Mouse (Mus musculus): ENCODE measurements around the gene Kat2b.
"Not testable (repeated sequence)": the region's sequence is repeated elsewhere in the genome, so short reads cannot be mapped to it uniquely, and the experiment has no call there.

Gene Kat2b

DNA sequence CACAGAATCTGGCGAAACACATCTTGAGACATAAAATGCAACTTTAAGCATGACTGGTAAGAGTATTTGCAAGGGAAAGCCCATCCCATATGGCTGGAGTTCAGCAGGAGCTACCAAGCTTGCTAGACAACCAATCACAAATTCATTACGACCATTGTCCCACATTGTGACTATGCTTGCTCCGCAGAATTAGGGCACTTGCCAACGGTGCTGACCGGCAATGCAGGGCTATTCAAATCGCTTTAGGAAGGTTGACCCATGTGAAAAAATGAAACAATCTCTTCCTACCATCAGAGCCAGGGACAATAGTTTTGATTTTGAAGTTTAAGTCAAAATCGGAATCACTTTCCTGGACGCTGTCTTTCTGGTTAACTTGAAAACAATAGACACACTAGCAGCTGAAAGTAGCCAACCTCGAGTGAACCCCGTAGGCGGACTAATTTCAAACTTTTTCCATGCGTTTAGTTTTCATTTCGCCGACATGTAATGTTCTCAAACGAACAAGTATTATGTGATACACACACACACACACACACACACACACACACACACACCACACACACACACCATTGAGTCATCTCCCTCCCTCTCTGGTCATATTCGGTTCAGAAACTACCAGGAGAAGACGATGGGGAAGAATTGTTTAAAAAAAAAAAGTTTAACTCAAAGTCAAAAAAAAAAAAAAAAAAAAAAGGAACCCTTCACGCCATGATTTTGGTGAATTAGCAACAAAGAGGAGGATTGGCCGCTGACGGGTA, at the start of gene Kat2b:
TSS of gene Kat2b (plus strand) at position 701 of the 758 bp plus-strand sequence.
- DNase-seq, result peak; percentile 97

DNA sequence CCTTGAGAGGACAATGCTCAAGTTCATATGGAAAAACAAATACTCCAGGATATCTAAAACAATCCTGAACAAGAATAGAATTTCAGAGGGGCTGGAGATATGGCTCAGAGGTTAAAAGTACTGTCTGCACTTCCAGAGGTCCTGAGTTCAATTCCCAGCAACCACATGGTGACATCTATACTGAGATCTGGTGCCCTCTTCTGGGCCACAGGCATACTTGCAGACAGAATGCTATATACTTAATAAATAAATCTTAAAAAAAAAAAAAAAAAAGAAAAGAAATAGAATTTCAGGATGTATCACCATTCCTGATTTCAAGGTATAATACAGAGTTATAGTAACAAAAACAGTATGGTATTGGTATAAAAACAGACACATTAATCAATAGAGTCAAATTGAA, 47.3 kb upstream of the Kat2b start:
- DNase-seq, result peak; percentile 11

DNA sequence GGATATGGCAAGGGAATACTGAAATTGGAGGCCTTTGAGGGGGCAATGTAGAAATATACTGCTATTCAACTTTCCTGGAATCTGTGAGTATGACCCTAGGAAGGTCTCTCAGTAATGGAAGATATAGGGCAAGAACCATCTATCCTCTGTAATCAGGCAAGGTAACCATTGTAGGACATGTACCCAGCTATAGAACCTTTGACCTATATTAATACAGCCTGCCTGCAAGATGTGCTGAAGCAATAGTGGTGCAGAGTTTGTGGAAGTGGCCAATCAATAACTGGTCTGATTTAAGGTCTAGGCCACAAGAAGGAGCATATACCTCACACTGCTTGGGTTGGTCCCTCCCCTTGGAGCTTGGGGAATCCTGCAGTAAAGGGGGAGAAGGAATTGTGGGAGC, 46.2 kb upstream of the Kat2b start:
- no peak for DNase-seq

DNA sequence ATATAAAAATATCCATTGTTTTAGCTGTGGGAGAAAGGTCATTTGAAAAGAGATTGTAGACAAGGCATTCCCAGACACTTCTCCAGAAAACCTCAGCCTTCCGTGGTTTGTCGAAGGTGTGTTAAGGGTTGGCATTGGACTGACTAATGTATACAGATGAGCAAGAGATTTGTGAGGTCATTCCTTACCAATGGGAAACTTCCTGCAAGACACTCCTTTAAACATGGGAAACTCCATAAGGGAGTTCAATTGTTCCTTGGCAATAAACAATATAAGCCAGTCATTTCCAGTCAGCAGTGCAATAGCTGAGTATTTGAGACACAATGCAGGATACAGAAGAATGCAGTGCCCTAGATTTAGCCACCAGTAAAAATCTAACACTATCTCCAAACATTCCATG, 38.6 kb upstream of the Kat2b start:
- DNase-seq, result no peak

DNA sequence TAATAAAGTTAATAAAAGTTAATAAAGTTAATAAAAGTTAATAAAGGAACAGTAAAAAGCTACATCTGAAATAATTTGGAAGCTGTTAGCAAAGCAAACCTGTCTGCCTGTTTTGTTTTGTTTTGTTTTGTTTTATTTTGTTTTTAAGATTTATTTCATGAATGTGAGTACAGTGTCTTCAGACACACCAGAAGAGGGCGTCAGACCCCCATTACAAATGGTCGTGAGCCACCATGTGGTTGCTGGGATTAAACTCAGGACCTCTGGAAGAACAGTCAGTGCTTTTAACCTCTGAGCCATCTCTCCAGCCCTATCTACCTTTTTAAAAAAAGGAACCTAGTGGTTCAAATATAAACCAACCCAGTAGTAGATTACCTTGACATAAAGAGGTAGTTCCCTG, 35.5 kb upstream of the Kat2b start:
- DNase-seq, result peak; percentile 27

DNA sequence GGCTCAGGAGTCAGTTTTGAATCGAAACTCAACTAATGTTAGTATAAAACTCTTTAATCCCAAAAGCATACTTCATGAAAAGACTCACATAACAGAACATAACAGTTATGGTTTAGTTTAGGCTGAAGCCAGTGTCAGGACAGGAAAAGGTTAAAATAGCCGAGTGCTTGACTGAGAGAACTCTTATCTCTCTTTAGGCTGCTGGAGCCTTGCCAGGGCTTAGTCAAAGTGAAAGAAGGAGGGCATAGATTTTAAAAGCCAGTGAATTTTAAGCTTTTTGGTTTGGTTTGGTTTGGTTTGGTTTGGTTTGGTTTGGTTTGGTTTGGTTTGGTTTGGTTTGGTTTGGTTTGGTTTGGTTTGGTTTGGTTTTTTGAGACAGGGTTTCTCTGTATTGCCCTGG, 34.2 kb upstream of the Kat2b start:
- no peak for DNase-seq

DNA sequence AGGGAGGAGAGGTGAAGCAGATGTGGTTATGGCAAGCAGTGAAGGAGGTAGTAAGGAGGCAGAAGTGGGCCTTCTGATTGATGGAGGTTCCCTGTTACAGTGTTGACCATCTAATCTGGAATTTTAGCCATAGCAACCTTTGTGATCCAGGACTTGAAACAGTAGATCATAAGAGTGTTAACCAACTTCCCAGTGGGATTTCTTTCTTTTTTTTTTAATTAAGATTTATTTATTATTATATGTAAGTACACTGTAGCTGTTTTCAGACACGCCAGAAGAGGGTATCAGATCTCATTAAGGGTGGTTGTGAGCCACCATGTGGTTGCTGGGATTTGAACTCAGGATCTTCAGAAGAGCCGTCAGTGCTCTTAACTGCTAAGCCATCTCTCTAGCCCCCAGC, 27.3 kb upstream of the Kat2b start, which contains the start of gene Pp2d1:
TSS of gene Pp2d1 (minus strand) at position 101 of the 400 bp plus-strand sequence.
- not testable (repeated sequence) for DNase-seq

DNA sequence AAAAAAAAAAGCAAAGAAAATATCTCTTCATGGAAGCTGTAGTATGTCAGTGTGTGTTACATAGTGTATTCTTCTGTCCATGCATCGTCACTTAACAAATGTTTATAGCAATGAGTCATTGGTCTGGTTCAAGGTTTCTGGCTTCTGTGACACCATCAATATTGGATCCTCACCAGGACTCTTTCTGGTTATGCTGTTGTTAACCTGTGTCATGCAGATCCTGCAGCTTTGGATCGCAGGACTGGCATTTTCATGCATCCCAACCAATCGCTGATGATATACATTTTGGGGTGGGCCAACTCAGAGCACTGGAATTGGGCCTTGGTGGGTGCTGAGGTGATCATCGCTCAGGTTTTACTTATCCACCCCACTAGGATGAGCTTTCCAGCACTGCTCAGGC, 24.1 kb upstream of the Kat2b start:
- DNase-seq, result no peak

DNA sequence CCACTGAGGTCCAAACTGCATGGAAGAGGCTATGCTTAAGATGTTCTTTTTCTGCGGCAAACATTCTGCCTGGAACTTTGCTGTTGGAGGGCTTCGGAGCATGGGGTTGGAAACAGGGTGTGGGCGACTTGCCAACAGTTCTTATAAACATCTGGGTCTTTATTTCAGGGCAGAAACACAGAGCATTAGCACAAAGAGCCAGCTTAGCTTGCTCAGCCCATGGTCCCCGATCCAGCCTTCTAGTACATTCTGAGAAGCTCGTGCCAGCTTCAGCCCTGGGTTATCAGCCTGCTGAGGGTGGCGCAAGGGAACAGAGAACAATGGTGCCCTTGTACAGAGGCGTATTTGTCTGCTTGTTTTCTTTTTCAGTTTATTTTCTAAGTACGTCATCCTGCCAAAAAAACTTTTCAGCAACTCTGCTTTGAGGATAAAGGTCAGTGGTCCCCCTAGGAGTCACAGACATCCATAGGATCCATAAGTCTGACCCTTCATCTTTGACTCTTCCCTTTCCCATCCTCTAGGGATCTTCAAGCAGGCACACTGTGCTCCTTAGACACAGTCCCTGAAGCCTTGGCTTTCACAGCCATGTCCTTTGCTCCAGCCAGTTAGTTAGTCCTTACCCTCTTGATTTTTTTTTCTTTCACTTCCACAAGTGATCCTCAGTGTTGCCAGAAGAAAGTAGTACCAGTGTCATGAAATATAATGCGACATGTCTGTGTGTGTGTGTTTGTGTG, 22.9 kb upstream of the Kat2b start:
- DNase-seq, result peak; percentile 97

DNA sequence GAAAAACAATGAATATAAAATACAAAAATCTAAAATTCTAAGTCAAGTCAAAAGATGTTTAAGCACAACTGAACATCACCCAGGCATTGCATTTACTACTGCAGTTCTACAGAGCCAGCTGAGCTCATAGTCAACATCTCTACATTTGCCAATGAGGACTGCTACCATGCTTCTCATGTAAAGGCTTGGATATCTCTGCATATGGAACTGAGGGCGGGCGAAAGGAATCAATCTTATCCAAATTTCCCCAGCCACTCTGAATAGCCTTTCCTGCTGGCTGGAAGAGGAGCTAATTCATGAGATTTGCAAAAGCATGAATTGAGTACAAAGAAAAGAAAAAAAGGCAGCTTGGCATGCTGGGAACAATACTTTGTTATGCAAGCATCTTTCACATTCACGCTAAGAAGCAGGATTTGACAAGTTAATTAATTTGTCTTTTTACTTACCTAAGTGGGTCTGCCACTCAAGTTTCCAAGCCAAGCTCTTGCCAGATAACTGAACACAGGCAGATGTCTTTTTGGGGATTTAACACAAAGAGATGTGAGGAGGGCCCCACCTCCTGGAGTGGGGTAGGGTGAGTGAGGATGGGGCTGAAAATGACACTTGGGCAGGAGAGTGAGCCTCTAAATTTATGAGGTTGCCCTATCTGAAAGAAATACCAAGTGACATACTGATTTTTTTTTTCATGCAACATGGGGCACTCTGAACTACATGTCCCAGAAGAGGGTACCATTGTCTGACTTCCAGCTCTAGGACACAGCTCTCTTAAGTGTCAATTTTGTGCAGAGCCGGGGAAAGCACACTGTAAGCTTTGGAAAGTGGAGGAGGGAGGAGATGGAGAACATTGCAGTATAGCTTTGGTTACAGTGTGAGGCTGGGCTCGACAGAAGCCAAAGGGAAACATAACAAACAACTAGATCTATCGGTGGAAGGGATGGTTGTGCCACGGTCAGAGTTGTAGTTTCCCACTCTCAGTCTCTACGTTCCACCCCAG, 15.1 kb upstream of the Kat2b start:
- DNase-seq, result no peak

DNA sequence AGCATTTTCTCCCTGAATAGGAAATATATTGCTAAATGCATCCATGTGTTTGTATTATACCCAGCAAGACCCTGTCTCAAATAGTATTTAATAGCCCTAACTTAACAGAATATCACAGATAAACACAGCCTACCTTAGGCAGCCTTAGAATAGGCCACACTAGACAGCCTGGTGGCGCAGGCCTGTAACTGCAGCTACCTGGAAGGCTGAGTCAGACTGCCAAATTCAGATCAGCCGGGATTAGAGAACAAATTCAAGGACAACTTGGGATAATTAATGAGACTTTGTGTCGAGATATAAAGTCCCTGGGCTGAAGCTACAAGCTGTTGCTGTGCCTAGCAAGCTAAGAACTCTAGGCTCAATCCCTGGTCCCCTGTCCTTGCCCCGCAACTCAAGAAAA, 12.6 kb upstream of the Kat2b start:
- peak; percentile 37 for DNase-seq

DNA sequence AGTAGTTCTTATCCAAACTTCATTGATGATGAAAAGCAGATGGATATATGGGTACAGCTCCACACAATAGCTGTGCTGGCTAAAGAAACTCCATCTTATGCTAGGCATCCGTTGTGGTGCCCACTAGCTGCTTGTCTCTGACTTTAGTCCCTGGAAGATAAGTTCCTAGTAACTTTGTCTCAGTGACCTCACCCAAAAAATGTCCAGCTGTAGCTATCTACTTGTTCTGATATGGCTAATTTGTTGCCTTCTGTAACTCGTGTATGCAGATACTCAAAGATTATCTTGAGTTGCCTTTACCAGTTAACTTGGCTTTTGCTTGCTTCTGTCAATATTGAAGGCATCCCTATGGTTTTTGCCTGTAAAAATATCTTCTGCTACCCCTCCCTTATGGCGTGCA, 11.8 kb upstream of the Kat2b start:
- peak; percentile 41 for DNase-seq

DNA sequence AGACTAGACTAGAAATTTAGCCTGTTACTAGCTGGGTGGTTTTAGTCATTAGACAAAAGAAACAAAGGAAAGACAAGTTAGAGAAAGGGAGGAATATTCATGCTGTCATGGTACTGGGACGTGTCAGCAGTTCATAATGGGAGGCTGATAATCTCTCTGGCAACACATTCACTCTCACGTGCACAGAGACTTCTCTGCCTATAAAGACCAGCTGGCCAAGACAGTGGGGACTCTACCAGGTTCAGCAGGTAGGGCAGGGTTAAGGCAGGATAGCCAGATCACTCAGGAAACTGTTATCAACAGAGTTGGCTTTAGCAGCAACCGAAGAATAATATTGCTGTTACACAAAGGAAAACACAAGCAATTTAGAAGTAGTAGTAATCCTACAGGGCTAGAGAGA, 9.2 kb upstream of the Kat2b start:
- peak; percentile 72 for DNase-seq

DNA sequence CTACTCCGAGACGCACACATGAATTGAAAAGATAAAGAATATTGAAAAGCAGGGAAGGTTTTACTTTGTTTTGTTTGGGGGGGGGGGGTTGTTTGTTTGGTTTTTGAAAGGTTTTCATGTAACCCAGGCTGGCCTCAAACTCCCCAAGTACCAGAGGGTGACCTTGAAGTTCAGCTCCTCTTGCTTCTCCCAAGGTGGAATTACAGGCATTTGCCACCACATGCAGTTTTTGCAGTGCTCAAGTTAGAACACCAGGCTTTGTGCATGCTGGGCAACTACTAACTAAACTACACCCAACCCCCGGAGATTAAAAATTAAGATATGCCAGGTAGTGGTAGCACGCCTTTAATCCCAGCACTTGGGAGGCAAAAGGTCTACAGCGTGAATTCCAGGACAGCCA, 7.0 kb upstream of the Kat2b start:
- no peak for DNase-seq

DNA sequence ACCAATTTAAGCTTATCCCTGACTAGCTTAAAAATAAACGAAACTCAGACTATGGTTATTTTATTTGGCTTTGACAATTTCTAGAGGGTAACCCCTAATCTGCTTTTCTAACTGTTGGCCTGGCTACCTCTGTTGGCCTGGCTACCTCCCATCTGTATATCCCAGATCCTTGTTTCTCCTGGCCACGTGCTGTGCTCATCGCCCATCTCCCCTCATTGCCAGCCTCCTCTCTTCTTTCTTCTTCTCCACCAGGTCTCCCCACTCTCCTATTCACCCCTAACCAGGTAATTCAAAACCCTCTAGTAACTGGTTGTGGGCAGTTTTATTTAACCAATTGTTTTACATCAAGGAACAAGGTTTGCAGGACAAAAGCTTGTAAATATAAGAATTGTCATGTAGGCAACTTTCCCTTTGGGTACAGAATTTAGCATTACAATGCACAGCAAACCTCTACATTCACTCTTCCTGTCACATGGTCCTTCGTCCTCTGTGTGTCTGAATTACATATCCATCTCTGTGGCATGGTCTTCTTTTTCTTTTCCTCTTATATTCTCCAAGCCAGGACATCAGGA, 5.1 kb upstream of the Kat2b start:
- DNase-seq, result no peak

DNA sequence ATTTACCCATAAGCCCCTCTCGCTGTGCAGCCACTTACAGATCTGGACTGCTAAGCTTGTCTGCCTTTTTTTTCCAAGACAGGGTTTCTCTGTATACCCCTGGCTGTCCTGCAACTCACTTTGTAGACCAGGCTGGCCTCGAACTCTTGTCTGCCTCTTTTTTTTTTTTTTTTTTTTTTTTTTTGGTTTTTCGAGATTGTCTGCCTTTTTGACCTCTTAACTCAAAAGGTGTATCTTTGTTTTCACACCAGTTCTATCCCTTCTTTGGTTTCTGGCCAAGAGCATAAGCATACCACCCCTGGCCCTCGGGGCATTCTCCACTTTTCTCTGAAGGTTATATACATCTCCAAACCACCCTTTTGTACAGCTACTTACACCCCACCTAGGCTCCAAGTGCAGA, 1.8 kb upstream of the Kat2b start:
- no peak for DNase-seq

DNA sequence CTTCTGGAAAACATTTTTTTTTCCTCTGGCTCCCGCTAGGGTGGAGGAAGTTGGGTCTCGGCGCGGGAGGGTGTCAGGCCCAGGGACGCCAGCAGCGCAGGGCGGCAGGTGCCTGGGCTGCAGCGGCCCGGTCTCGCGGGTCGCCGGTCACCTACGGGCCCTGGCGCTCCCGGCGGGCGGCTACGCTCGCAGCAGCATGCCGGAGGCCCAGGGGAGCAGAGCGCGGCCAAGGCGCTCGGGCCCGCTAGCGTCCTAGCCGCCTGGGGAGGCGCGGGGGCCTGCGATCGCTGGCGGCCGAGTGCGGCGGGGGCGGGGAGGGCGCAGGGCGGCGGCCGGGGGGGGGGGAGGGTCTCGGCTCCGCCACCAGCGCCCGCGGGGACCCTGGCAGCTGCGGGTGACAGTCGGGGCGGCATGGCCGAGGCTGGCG, 271 bp downstream of the Kat2b start:
- DNase-seq, result peak; percentile 99

DNA sequence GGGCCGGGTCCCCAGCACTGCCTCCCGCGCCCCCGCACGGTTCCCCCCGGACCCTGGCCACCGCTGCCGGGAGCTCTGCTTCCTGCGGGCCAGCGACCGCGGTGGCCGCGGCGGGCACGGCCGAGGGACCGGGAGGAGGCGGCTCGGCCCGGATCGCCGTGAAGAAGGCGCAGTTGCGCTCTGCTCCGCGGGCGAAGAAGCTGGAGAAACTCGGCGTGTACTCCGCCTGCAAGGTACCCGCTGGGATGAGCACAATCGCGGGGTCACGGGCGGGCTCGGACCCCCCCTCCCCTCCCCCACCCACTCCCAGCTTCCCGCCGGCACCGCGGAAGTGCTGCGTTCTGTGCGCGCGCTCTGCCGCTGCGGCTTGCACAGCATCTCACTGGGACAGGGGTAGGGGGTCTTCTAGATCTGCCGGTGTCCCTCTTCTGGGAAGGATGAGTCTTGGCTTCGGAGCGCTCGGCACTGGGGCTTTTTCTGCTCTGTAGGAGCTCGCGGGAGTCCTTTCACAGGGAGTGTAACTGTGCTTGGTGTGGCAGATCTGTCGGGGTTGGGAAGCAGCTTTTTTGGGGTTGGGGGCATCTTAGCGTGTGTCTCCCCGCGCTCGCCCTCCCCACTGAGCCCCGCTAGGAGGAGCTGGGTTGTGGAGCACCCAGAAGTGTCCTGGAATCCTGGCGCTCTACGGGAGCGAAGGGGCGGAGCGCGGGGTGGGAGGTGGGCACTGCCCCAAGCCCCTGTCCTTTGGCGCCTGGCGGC, 863 bp downstream of the Kat2b start:
- DNase-seq, result peak; percentile 98

DNA sequence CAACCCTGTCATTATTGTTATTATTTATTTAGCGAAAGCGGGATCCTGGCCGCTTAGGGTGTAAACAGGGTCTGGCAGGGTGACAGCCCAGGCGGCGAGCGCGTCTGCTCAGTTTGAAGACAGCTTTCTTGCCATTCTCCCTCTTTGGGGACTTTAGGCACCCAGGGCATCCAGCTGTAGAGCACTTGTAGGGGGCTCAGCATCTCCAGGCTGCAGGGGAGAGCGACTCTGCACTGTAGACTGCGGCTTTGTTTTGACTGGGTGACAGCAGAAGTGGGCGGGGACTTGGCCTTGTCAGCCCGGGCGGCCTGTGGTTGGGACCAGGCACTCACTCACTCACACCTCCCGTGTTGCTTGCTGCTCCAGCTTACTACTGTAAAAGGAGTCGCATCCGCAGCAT, 1.5 kb downstream of the Kat2b start:
- peak; percentile 99 for DNase-seq

DNA sequence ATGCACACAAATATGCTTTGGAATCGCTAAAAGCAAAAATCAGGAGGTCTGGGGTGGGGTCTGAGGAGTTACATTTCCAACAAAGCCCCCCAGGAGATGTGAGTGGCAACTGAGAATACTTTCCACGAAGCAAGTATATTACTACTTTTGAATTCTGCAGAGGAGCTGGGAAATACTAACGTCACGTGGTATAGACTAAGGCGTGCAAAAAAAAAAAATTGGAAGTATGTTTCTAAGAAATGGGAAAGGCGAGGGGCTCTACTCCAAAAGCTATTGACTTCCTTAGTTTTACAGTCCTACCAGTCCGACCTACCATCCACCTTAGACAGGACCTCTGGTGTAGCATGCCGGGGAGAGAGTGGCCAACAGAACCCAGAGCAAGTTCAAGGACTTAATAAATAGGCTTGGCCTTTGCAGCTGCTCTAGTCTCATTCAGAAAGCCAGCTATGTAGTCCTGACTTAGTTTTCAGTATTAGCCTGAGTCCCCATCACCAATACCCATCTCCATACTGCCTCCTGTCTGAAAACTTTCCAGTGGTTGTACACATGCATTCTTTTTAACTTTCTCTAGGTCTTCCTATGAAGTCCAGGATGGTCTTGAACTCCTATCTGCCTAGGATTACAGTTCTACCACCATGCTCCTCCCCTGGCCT, 2.2 kb downstream of the Kat2b start:
- no peak for DNase-seq

DNA sequence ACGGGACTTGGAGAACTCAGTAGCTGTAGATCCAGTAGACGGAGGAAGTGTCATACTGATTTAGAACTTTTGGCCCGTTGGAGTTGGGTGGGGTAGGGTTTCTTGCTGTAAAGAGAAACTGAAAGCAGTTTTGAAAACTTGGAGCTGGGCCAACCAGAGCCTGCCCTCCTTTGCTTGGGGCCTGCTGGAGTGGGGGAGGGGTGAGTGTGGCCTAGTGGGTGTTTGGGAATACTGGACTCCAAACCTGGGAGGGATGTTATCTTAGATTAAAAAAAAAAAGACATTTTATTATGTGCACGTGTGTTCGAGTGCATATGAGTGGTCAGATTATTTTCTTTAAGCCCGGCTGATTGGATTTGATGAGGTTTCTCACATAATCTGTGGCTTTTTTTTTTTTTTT, 3.2 kb downstream of the Kat2b start:
- DNase-seq, result peak; percentile 99
